Mouse (Mus musculus) neutrophil, adult 83 days (primary cell): ENCODE data around the gene Krtap3-1. TPM values are rescaled to one million over a fixed set of nuclear protein-coding genes. Genes with fewer than 3 reads are reported as not detected.

ENCODE experiments used
- total RNA-seq, 2 experiments: library from RNA; stranded (reverse); gene quantifications; one replicate each; pipeline ENCODE4 v1.2.4; 2023

Gene Krtap3-1
- not detected for total RNA-seq

DNA sequence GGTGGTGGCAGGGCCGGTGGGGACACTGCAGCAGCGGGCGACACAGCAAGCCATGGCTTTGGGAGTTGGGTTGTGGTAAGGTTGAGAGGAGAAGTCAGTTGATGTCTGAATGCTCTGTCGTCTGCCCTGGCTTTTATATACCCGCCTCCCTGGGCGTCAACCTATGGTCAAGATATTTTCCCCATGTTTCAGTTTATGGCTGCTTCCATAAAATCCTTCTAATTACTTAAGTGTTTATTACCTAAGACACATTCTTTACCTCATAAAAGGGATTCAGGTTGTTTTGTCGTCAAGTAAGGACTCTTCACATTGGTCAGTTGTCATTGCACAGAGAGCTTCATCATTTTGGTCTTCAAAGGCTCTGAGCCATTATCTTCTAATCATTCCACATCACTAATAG lies at the start of gene Krtap3-1:
Krtap3-1 (minus strand) TSS at position 101 of the 400 bp plus-strand sequence.

DNA sequence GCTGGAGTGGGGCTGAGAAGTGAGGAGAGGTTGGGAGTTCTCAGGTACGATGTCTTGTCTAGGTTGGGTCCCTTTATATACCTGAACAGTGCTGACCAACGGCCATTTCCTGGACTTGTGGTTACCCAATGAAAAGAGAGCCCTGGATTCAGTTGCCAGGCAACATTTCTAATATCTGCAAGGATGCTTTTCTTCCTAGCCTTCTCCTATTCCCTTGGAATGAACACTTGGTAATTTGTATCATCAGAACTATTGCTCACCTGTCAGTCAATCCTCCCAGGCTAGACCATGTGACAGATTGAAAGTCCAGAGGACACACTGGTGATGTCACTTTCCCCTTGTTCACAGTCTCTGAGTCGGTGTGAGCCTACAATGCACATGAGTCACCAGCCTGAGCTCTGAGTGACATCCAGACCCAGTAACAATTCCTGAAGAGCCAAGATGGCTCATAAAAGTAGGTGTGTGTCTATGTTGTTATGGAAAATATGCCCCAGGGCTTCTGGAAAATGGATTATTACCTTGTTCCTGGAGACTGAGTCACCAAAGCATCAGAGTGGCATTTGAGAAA lies 48.5 kb upstream of the Krtap3-1 start, which contains the start of gene Krtap2-4:
Krtap2-4 (minus strand) TSS at position 51 of the 568 bp plus-strand sequence.

GRCm38 (mm10) chr11:99610089-99610488 lies 43.7 kb upstream of the Krtap3-1 start, which contains the start of gene Gm11937:
Gene Gm11937, minus strand, starts transcription at chr11:99610189.

GRCm38 (mm10) chr11:99603208-99603607 lies 36.8 kb upstream of the Krtap3-1 start, which contains the start of gene Gm11938:
Gene Gm11938, minus strand, starts transcription at chr11:99603308.

GRCm38 (mm10) chr11:99597742-99598141 lies 31.3 kb upstream of the Krtap3-1 start, which contains the start of gene Krtap9-3:
Gene Krtap9-3, minus strand, starts transcription at chr11:99598105.

GRCm38 (mm10) chr11:99590981-99591380 lies 24.6 kb upstream of the Krtap3-1 start, which contains the start of gene Krtap1-3:
Gene Krtap1-3, minus strand, starts transcription at chr11:99591339.

DNA sequence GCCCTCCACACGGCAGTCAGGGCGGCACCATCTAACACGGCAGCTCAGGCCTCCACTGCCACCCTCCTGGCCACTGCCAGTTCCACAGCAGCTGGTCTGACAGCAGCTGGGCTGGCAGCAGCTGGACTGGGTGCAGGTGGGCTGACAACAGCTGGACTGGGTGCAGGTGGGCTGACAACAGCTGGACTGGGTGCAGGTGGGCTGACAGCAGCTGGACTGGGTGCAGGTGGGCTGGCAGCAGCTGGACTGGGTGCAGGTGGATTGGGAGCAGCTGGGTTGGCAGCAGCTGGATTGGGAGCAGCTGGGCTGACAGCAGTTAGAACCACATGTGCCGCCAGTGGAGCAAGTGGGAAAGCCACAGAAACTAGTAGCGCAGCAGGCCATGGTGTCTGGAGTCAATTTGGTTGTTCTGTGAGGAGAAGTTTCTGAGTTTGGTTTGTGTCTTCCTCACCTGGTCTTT lies 16.8 kb upstream of the Krtap3-1 start, which contains the start of gene Krtap1-4:
Krtap1-4 (minus strand) TSS at position 410 of the 460 bp plus-strand sequence.

DNA sequence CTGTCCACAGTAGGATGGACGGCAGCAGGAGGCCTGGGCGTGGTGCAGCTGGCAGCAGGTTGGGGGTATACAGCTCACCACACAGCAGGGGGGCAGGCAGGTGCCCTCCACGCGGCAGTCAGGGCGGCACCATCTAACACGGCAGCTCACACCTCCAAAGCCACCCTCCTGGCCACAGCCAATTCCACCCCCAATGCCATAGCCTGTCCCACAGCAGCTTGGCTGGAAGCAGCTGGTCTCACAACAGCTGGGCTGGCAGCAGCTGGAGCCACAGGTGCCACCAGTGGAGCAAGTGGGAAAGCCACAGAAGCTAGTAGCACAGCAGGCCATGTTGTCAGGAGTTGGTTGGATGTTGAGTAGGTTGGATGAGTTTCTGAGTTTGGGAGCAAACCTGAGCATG lies 14.2 kb upstream of the Krtap3-1 start, which contains the start of gene Krtap1-5:
Krtap1-5 (minus strand) TSS at position 381 of the 400 bp plus-strand sequence.

DNA sequence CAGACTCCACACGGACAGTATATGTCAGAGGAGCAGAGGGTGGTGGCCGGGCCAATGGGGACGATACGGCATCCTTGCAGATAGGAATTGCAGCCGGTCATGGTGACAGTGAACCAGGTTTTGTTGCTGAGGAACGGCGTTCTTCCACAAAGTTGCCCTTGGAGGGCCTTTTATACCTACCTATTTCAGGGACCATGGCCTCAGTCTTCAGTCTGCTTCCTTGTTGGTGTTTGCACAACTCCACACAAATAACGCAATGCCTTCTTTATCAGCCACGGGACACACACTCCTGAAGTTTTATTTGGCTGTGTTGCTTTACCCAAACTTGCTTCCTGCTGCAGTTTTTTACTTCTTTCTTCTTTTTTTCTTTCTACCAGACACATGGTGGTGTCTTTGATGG lies 7.1 kb downstream of the Krtap3-1 start, which contains the start of gene Gm11939:
Gm11939 (minus strand) TSS at position 101 of the 400 bp plus-strand sequence.

DNA sequence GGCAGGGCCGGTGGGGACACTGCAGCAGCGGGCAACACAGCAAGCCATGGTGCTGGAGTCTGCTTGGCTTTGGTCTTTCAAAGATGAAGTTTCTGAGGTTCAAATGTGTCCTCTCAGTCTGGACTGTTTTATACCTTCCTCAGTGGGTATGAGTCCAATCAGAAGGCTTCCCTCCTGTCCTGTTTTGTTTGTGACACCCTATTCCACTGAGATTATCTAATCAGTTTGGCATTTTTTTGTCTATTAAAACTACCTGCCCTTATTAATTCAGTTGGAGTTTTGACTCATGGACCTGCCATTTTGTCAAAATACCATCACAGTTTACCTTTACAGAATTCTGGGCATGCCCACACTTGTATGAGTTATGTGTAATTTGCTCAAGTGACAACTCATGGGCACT lies 9.7 kb downstream of the Krtap3-1 start, which contains the start of gene Krtap3-2:
Krtap3-2 (minus strand) TSS at position 101 of the 400 bp plus-strand sequence.

DNA sequence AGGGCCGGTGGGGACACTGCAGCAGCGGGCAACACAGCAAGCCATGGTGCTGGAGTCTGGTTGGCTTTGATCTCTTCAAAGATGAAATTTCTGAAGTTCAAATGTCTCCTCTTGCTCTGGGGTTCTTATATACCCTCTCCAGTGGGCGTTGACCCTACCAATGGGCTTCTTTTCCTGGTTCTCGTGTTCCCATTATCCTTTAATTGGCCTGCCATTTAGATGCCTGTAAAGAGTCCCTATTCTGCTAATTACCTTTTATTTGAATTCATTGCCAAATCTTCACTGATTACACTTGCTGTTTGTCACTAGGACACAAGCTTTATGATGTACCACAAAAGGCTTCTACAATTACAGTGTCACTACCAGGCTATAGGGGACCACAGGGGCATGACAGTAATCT lies 15.7 kb downstream of the Krtap3-1 start, which contains the start of gene Krtap3-3:
Krtap3-3 (minus strand) TSS at position 101 of the 400 bp plus-strand sequence.

DNA sequence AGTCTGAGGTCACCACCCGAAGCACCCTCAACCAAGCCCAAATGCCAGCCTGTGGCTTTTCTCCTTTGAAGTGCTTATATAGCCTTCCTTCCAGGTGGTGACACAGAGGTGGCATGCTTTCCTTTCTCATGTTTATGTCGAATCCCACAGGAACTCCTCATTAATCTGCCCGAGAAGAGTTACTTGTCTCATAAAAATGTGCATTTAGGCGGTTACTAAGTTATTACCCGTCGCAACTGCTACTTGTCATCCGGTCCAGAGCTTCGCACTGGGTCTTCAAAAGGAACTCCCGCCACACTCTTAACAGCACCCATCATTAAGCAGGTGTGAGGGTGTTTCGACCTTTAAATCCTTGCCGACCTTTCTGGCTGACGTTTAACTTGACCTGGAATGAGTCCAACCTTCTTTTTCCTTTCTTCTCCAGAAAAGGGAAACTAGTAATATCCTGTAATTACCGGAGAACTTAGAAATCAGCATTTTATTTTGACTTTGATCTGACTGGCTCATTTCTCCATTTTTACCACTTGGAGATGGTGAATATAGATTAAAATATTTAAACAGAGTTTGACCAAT lies 45.1 kb downstream of the Krtap3-1 start, which contains the start of gene Krt39:
Krt39 (minus strand) TSS at position 51 of the 573 bp plus-strand sequence.

Other genes starting within 250 kb of the Krtap3-1 start
- not detected for gene Krt25, start 243.7 kb downstream of the Krtap3-1 start, total RNA-seq
- not detected for gene Krt26, start 228.7 kb downstream of the Krtap3-1 start, total RNA-seq
- not detected for gene Krt27, start 215.5 kb downstream of the Krtap3-1 start, total RNA-seq
- not detected for gene Krt28, start 191.7 kb downstream of the Krtap3-1 start, total RNA-seq
- gene Krt10, start 177.3 kb downstream of the Krtap3-1 start, total RNA-seq: not detected
- gene Krt12, start 144.4 kb downstream of the Krtap3-1 start, total RNA-seq: not detected
- not detected for gene Krt20, start 128.5 kb downstream of the Krtap3-1 start, total RNA-seq
- not detected for gene Krt23, start 73.5 kb downstream of the Krtap3-1 start, total RNA-seq
- gene Krt39, start 45.3 kb downstream of the Krtap3-1 start, total RNA-seq: not detected
- not detected for gene Krt40, start 23.5 kb downstream of the Krtap3-1 start, total RNA-seq
- not detected for gene Krtap3-3, start 15.8 kb downstream of the Krtap3-1 start, total RNA-seq
- gene Krtap3-2, start 9.8 kb downstream of the Krtap3-1 start, total RNA-seq: not detected
- not detected for gene Gm11939, start 7.2 kb downstream of the Krtap3-1 start, total RNA-seq
- not detected for gene Krtap1-5, start 14.4 kb upstream of the Krtap3-1 start, total RNA-seq
- gene Krtap1-4, start 17.0 kb upstream of the Krtap3-1 start, total RNA-seq: not detected
- not detected for gene Krtap1-3, start 24.7 kb upstream of the Krtap3-1 start, total RNA-seq
- gene Krtap9-3, start 31.5 kb upstream of the Krtap3-1 start, total RNA-seq: not detected
- not detected for gene Gm11938, start 36.7 kb upstream of the Krtap3-1 start, total RNA-seq
- gene Gm11937, start 43.6 kb upstream of the Krtap3-1 start, total RNA-seq: not detected
- not detected for gene Krtap2-4, start 48.2 kb upstream of the Krtap3-1 start, total RNA-seq
- not detected for gene Gm11562, start 53.8 kb upstream of the Krtap3-1 start, total RNA-seq
- gene Krtap4-1, start 61.6 kb upstream of the Krtap3-1 start, total RNA-seq: not detected
- gene Krtap4-2, start 68.5 kb upstream of the Krtap3-1 start, total RNA-seq: not detected
- gene Krtap4-7, start 77.5 kb upstream of the Krtap3-1 start, total RNA-seq: not detected
- not detected for gene Gm11555, start 83.6 kb upstream of the Krtap3-1 start, total RNA-seq
- gene Gm11563, start 92.3 kb upstream of the Krtap3-1 start, total RNA-seq: not detected
- gene Krtap4-6, start 99.3 kb upstream of the Krtap3-1 start, total RNA-seq: not detected
- not detected for gene Gm14190, start 124.1 kb upstream of the Krtap3-1 start, total RNA-seq
- not detected for gene Gm14180, start 167.7 kb upstream of the Krtap3-1 start, total RNA-seq
- not detected for gene Gm11595, start 206.3 kb upstream of the Krtap3-1 start, total RNA-seq
- not detected for gene Krtap4-8, start 214.1 kb upstream of the Krtap3-1 start, total RNA-seq
- not detected for gene Krtap4-9, start 218.6 kb upstream of the Krtap3-1 start, total RNA-seq
- gene Gm11596, start 226.8 kb upstream of the Krtap3-1 start, total RNA-seq: not detected
- not detected for gene Gm11569, start 232.3 kb upstream of the Krtap3-1 start, total RNA-seq
- not detected for gene Gm11554, start 237.8 kb upstream of the Krtap3-1 start, total RNA-seq
- not detected for gene Krtap4-13, start 243.3 kb upstream of the Krtap3-1 start, total RNA-seq
- not detected for gene Gm11564, start 249.0 kb upstream of the Krtap3-1 start, total RNA-seq